Mouse (Mus musculus): ENCODE results near the gene Ino80b. TPM values are rescaled to one million over a fixed set of nuclear protein-coding genes. Genes with fewer than 3 reads are reported as not detected.
A peak's percentile ranks its signal among the peaks of the same experiment; 100 is the strongest.

Ino80b gene
- polyA plus RNA-seq, 1 experiment = 26.4 TPM

GRCm38 (mm10) chr6:83103130-83103650 lies 22.0 kb downstream of the Ino80b start:
- H3K36me3 ChIP-seq (ENCODE audit: control insufficient read depth) = peaks cover 47% of the 10 kb centered on the region
- peak overlapping the region; percentile 79 for H3K4me3 ChIP-seq (replicated peaks)
- peaks cover 42% of the 10 kb centered on the region for H3K4me1 ChIP-seq (ENCODE audit: control insufficient read depth)
- no peaks in the 10 kb centered on the region for H3K9me3 ChIP-seq (ENCODE audit: control insufficient read depth, low read length)
- TF ChIP-seq GATA1 (IDR thresholded peaks at IDR 0.05; ENCODE audit: low read length) = no peak
- no peak for TF ChIP-seq TAL1 (IDR thresholded peaks at IDR 0.05; ENCODE audit: low read length)
- H3K27me3 ChIP-seq (ENCODE audit: control insufficient read depth) = peaks cover 16% of the 10 kb centered on the region

DNA sequence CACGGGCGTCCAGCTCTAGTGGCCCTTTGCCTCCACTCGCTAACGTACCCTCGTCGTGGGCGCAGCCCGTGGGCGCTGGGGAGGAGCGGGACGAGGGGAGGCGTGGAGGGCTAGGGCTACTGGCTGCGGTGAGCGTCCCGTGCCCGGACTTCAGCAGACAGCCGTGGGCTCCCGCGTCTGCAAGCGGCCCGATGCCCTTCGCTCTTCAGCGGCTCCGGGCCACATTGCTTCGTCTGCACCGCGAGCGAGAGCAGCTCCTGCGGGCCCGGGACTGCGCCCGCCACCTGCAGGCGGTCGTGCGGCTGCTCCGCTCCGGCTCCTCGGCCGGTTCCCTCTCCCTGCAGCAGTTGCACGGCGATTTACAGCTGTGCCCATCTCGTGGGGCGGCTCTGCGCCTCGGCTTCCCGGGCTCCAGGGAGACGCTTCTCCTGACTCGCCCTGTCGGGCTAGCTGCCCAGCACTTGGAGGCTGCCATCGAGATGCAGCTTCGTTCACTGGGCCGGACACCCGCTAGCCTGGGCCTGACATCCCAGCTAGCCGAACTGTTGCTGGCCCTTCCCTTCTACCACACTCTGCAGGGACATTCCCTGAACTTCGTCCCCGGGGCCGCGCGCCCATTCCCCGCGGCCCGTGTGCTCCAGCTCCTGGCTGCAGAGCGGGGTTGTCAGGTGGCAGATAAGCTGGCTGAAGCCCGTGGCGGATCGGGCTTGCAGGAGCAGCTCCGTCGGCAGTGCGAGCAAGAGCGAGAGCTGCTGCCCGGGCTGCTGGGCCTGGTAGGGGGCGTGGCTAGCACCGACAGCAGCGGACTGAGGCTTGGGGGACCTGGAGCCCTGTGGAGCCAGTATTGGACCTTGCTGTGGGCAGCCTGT lies 23.3 kb downstream of the Ino80b start:
- TF ChIP-seq TAL1 (IDR thresholded peaks at IDR 0.05; ENCODE audit: low read length) (no peak), GATA1 (IDR thresholded peaks at IDR 0.05; ENCODE audit: low read length) (no peak)
- Histone ChIP-seq H3K36me3 (ENCODE audit: control insufficient read depth) (peaks cover 36% of the 10 kb centered on the region), H3K27me3 (ENCODE audit: control insufficient read depth) (peaks cover 24% of the 10 kb centered on the region), H3K4me3 (replicated peaks) (peak overlapping the region; percentile 79), H3K4me1 (ENCODE audit: control insufficient read depth) (peaks cover 31% of the 10 kb centered on the region), H3K9me3 (ENCODE audit: control insufficient read depth, low read length) (no peaks in the 10 kb centered on the region)

- peaks cover 26% of the 10 kb centered on the region for H3K27me3 ChIP-seq (ENCODE audit: control insufficient read depth)
- H3K9me3 ChIP-seq (ENCODE audit: control insufficient read depth, low read length) = no peaks in the 10 kb centered on the region
- no peak for TF ChIP-seq GATA1 (IDR thresholded peaks at IDR 0.05; ENCODE audit: low read length)
- TF ChIP-seq TAL1 (IDR thresholded peaks at IDR 0.05; ENCODE audit: low read length) = no peak
- H3K4me3 ChIP-seq (replicated peaks) = peak within 1 kb of the TSS; percentile 79
- peaks cover 31% of the 10 kb centered on the region for H3K4me1 ChIP-seq (ENCODE audit: control insufficient read depth)
- H3K36me3 ChIP-seq (ENCODE audit: control insufficient read depth) = peaks cover 32% of the 10 kb centered on the region
These were observed 23.9 kb downstream of the Ino80b start, which contains the start of the genes Ccdc142 and Gm42688 for GRCm38 (mm10) chr6:83101316-83101687. Gene Ccdc142, plus strand, starts transcription at chr6:83101601. Gene Gm42688, plus strand, starts transcription at chr6:83101617.

DNA sequence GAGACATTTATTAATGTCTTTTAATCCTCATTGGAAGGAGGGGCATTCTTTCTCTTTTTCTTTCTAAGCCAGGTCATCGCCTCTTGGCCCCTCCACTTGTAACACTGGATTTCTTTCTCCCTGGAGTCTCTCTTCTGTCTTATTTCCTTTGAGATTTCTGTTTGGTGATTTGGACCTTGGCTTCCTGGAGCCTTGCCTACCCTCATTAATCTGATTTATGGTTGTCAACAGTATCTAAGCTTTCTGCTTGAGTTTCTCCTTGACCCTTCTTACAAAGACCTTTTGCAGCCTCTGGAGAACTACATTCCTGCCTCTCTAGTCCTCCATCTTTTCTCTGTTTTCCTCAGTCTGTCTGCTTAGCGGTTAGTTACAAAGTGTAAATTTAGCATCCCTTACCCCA lies 26.8 kb downstream of the Ino80b start:
- peaks cover 6% of the 10 kb centered on the region for H3K9me3 ChIP-seq (ENCODE audit: control insufficient read depth, low read length)
- no peak overlapping the region for H3K4me3 ChIP-seq (replicated peaks)
- H3K36me3 ChIP-seq (ENCODE audit: control insufficient read depth) = peaks cover 8% of the 10 kb centered on the region
- peaks cover 48% of the 10 kb centered on the region for H3K27me3 ChIP-seq (ENCODE audit: control insufficient read depth)
- TF ChIP-seq GATA1 (IDR thresholded peaks at IDR 0.05; ENCODE audit: low read length) = no peak
- no peak for TF ChIP-seq TAL1 (IDR thresholded peaks at IDR 0.05; ENCODE audit: low read length)
- peaks cover 29% of the 10 kb centered on the region for H3K4me1 ChIP-seq (ENCODE audit: control insufficient read depth)

DNA sequence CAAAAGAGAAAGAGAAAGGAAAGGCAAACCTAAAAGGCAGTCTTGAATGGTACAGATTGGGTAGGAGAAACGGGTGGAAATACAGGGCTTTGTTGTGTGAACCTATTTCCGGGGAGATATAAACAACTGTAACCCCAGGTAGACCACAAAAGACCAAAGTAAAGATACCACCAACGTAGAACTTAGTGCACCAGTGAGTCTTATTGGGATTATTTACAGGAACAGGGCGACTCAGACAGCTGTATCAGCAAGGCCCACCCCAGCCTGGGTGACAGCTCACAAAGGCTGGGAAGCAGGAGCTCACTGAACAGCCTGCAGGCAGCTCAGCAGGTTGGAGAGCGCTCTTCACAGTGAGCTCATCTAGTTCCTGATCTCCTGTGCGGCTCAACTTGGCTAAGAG lies 29.3 kb downstream of the Ino80b start:
- H3K36me3 ChIP-seq (ENCODE audit: control insufficient read depth) = no peaks in the 10 kb centered on the region
- peaks cover 6% of the 10 kb centered on the region for H3K9me3 ChIP-seq (ENCODE audit: control insufficient read depth, low read length)
- H3K27me3 ChIP-seq (ENCODE audit: control insufficient read depth) = peaks cover 66% of the 10 kb centered on the region
- TF ChIP-seq GATA1 (IDR thresholded peaks at IDR 0.05; ENCODE audit: low read length) (no peak), TAL1 (IDR thresholded peaks at IDR 0.05; ENCODE audit: low read length) (no peak)
- H3K4me1 ChIP-seq (ENCODE audit: control insufficient read depth) = peaks cover 5% of the 10 kb centered on the region
- no peak overlapping the region for H3K4me3 ChIP-seq (replicated peaks)

DNA sequence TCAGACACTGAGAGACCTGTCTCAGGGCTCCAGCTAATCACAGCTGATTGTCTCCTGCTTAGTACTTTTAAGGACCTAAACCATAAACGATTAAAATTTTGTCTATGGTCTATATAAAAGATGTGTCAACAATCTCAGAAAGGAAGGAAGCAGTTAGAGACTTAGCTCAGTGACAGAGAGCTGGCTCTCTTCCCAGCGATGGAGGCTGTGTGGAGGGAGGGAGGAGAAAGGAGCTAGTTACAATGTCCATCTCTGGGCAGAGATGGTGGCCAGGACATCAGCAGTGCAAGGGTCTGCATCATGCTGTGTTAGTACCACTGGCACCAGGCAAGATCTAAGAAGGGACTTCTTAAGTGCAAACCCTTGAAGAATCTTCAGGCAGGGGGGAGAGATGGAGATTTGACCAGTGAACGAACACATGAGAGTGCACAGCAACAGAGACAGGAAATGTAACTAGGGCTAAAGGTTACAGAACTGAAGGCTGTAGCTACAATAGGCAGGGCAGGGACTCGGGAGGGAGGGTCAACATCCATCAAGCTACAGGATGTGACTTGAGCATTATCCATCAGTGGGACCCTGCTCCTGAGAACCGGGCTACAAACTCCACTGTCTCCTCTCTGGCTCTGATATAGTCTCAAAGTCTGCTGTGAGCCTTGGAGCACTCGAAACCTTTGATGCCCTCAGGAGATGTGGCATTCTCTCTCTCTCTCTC lies 32.7 kb downstream of the Ino80b start:
- H3K36me3 ChIP-seq (ENCODE audit: control insufficient read depth) = no peaks in the 10 kb centered on the region
- TF ChIP-seq GATA1 (IDR thresholded peaks at IDR 0.05; ENCODE audit: low read length) (no peak), TAL1 (IDR thresholded peaks at IDR 0.05; ENCODE audit: low read length) (no peak)
- H3K27me3 ChIP-seq (ENCODE audit: control insufficient read depth) = peaks cover 78% of the 10 kb centered on the region
- H3K4me1 ChIP-seq (ENCODE audit: control insufficient read depth) = no peaks in the 10 kb centered on the region
- peaks cover 9% of the 10 kb centered on the region for H3K9me3 ChIP-seq (ENCODE audit: control insufficient read depth, low read length)
- no peak overlapping the region for H3K4me3 ChIP-seq (replicated peaks)

GRCm38 (mm10) chr6:83087926-83088260 lies 37.3 kb downstream of the Ino80b start:
- peaks cover 94% of the 10 kb centered on the region for H3K27me3 ChIP-seq (ENCODE audit: control insufficient read depth)
- no peak overlapping the region for H3K4me3 ChIP-seq (replicated peaks)

GRCm38 (mm10) chr6:83087205-83087925 lies 37.9 kb downstream of the Ino80b start:
- no peak for TF ChIP-seq GATA1 (IDR thresholded peaks at IDR 0.05; ENCODE audit: low read length)
- no peak for TF ChIP-seq TAL1 (IDR thresholded peaks at IDR 0.05; ENCODE audit: low read length)
- no peaks in the 10 kb centered on the region for H3K4me1 ChIP-seq (ENCODE audit: control insufficient read depth)
- peaks cover 94% of the 10 kb centered on the region for H3K27me3 ChIP-seq (ENCODE audit: control insufficient read depth)
- peaks cover 4% of the 10 kb centered on the region for H3K36me3 ChIP-seq (ENCODE audit: control insufficient read depth)
- H3K9me3 ChIP-seq (ENCODE audit: control insufficient read depth, low read length) = peaks cover 15% of the 10 kb centered on the region
- H3K4me3 ChIP-seq (replicated peaks) = no peak overlapping the region

More at GRCm38 (mm10) chr6:83087926-83088260, 37.3 kb downstream of the Ino80b start:
- Histone ChIP-seq H3K4me1 (ENCODE audit: control insufficient read depth) (no peaks in the 10 kb centered on the region), H3K9me3 (ENCODE audit: control insufficient read depth, low read length) (peaks cover 15% of the 10 kb centered on the region), H3K36me3 (ENCODE audit: control insufficient read depth) (peaks cover under 1% of the 10 kb centered on the region; the same call in 1 of the 2 replicates)
- TF ChIP-seq TAL1 (IDR thresholded peaks at IDR 0.05; ENCODE audit: low read length) = no peak

Data from erythroblast, embryonic 14.5 days (primary cell).